Mouse (Mus musculus): ENCODE results near the gene Nkx2-3. TPM values are rescaled to one million over a fixed set of nuclear protein-coding genes. Genes with fewer than 3 reads are reported as not detected.
A peak's percentile ranks its signal among the peaks of the same experiment; 100 is the strongest.

Nkx2-3 gene
- 2.0 and 2.7 TPM in 2 replicates for polyA plus RNA-seq (2014; fragmentation: Nextera tagmentation; extraction: Ambion mirVana)

GRCm38 (mm10) chr19:43612051-43612450 lies at the start of gene Nkx2-3:
Gene Nkx2-3, plus strand, starts transcription at chr19:43612325.
- Histone ChIP-seq H3K4me2 (ENCODE audit: low read depth, low read length) (peak within 1 kb of the TSS; percentile 5; the same call in 1 of the 2 replicates), H3K9ac (replicated peaks; ENCODE audit: low read length) (no peak within 1 kb of the TSS; the same call in 1 of the 2 replicates), H3K4me3 (ENCODE audit: low read depth, low read length) (peak within 1 kb of the TSS; percentile 18), H3K27ac (replicated peaks; ENCODE audit: low read depth, low read length) (no peak within 1 kb of the TSS), H3K4me1 (ENCODE audit: control insufficient read depth, insufficient read depth, low read length) (peaks cover 2% of the 10 kb centered on the region; the same call in 1 of the 2 replicates), H3K27me3 (ENCODE audit: control insufficient read depth, insufficient read depth, low read length) (peaks cover 70% of the 10 kb centered on the region), H3K36me3 (replicated peaks; ENCODE audit: control insufficient read depth, insufficient read depth, low read depth, low read length) (no peaks in the 10 kb centered on the region), H3K9me3 (replicated peaks; ENCODE audit: control insufficient read depth, low read length) (no peaks in the 10 kb centered on the region)
- WGBS: 0% methylated on average over 24 of the region's 24 CpGs
- ATAC-seq (replicated peaks; ENCODE audit: insufficient number of reproducible peaks, low FRiP score, low TSS enrichment, low read depth): peak; percentile 63; the same call in 1 of the 2 replicates
- DNase-seq (ENCODE audit: low spot score): peak; percentile 83

- Histone ChIP-seq H3K27me3 (ENCODE audit: control insufficient read depth, insufficient read depth, low read length) (no peaks in the 10 kb centered on the region), H3K9ac (replicated peaks; ENCODE audit: low read length) (no peak overlapping the region), H3K27ac (replicated peaks; ENCODE audit: low read depth, low read length) (no peak overlapping the region), H3K4me2 (ENCODE audit: low read depth, low read length) (no peak overlapping the region), H3K36me3 (replicated peaks; ENCODE audit: control insufficient read depth, insufficient read depth, low read depth, low read length) (no peaks in the 10 kb centered on the region), H3K4me1 (ENCODE audit: control insufficient read depth, insufficient read depth, low read length) (no peaks in the 10 kb centered on the region), H3K4me3 (ENCODE audit: low read depth, low read length) (no peak overlapping the region), H3K9me3 (replicated peaks; ENCODE audit: control insufficient read depth, low read length) (no peaks in the 10 kb centered on the region)
- 82% methylated on average over 5 of the region's 5 CpGs for WGBS
- DNase-seq (ENCODE audit: low spot score): no peak
- ATAC-seq (replicated peaks; ENCODE audit: insufficient number of reproducible peaks, low FRiP score, low TSS enrichment, low read depth): no peak
These were observed 49.0 kb upstream of the Nkx2-3 start for GRCm38 (mm10) chr19:43563166-43563565.

GRCm38 (mm10) chr19:43568298-43568697 lies 43.8 kb upstream of the Nkx2-3 start:
- Histone ChIP-seq H3K4me1 (ENCODE audit: control insufficient read depth, insufficient read depth, low read length) (no peaks in the 10 kb centered on the region), H3K36me3 (replicated peaks; ENCODE audit: control insufficient read depth, insufficient read depth, low read depth, low read length) (no peaks in the 10 kb centered on the region), H3K27ac (replicated peaks; ENCODE audit: low read depth, low read length) (no peak overlapping the region), H3K9me3 (replicated peaks; ENCODE audit: control insufficient read depth, low read length) (no peaks in the 10 kb centered on the region), H3K9ac (replicated peaks; ENCODE audit: low read length) (no peak overlapping the region), H3K4me2 (ENCODE audit: low read depth, low read length) (no peak overlapping the region), H3K27me3 (ENCODE audit: control insufficient read depth, insufficient read depth, low read length) (peaks cover 15% of the 10 kb centered on the region), H3K4me3 (ENCODE audit: low read depth, low read length) (no peak overlapping the region)
- 39% methylated on average over 9 of the region's 9 CpGs for WGBS
- ATAC-seq (replicated peaks; ENCODE audit: insufficient number of reproducible peaks, low FRiP score, low TSS enrichment, low read depth): no peak
- DNase-seq (ENCODE audit: low spot score): no peak

- Histone ChIP-seq H3K27me3 (ENCODE audit: control insufficient read depth, insufficient read depth, low read length) (peaks cover 23% of the 10 kb centered on the region), H3K4me2 (ENCODE audit: low read depth, low read length) (no peak overlapping the region), H3K27ac (replicated peaks; ENCODE audit: low read depth, low read length) (no peak overlapping the region), H3K36me3 (replicated peaks; ENCODE audit: control insufficient read depth, insufficient read depth, low read depth, low read length) (no peaks in the 10 kb centered on the region), H3K9ac (replicated peaks; ENCODE audit: low read length) (no peak overlapping the region), H3K9me3 (replicated peaks; ENCODE audit: control insufficient read depth, low read length) (no peaks in the 10 kb centered on the region), H3K4me1 (ENCODE audit: control insufficient read depth, insufficient read depth, low read length) (no peaks in the 10 kb centered on the region), H3K4me3 (ENCODE audit: low read depth, low read length) (no peak overlapping the region)
- no peak for DNase-seq (ENCODE audit: low spot score)
- ATAC-seq (replicated peaks; ENCODE audit: insufficient number of reproducible peaks, low FRiP score, low TSS enrichment, low read depth): no peak
- WGBS: 43% methylated on average over 6 of the region's 6 CpGs
These were observed 43.0 kb upstream of the Nkx2-3 start for GRCm38 (mm10) chr19:43569133-43569532.

GRCm38 (mm10) chr19:43570831-43571790 lies 41.0 kb upstream of the Nkx2-3 start:
- Histone ChIP-seq H3K27me3 (ENCODE audit: control insufficient read depth, insufficient read depth, low read length) (peaks cover 24% of the 10 kb centered on the region), H3K9ac (replicated peaks; ENCODE audit: low read length) (no peak overlapping the region), H3K4me3 (ENCODE audit: low read depth, low read length) (peak overlapping the region; percentile 25), H3K36me3 (replicated peaks; ENCODE audit: control insufficient read depth, insufficient read depth, low read depth, low read length) (no peaks in the 10 kb centered on the region), H3K4me1 (ENCODE audit: control insufficient read depth, insufficient read depth, low read length) (no peaks in the 10 kb centered on the region), H3K9me3 (replicated peaks; ENCODE audit: control insufficient read depth, low read length) (no peaks in the 10 kb centered on the region), H3K4me2 (ENCODE audit: low read depth, low read length) (peak overlapping the region; percentile 54), H3K27ac (replicated peaks; ENCODE audit: low read depth, low read length) (no peak overlapping the region)
- DNase-seq (ENCODE audit: low spot score): peak; percentile 94
- 15% methylated on average over 32 of the region's 32 CpGs for WGBS
- peak; percentile 39; the same call in 1 of the 2 replicates for ATAC-seq (replicated peaks; ENCODE audit: insufficient number of reproducible peaks, low FRiP score, low TSS enrichment, low read depth)

- 84% methylated on average over 13 of the region's 13 CpGs for WGBS
- H3K27me3 ChIP-seq (ENCODE audit: control insufficient read depth, insufficient read depth, low read length): peaks cover 32% of the 10 kb centered on the region
- ATAC-seq (replicated peaks; ENCODE audit: insufficient number of reproducible peaks, low FRiP score, low TSS enrichment, low read depth): no peak
These were observed 32.9 kb upstream of the Nkx2-3 start for GRCm38 (mm10) chr19:43579081-43579796.

GRCm38 (mm10) chr19:43581185-43581584 lies 30.9 kb upstream of the Nkx2-3 start:
- Histone ChIP-seq H3K9ac (replicated peaks; ENCODE audit: low read length) (no peak overlapping the region), H3K9me3 (replicated peaks; ENCODE audit: control insufficient read depth, low read length) (no peaks in the 10 kb centered on the region), H3K4me2 (ENCODE audit: low read depth, low read length) (no peak overlapping the region), H3K36me3 (replicated peaks; ENCODE audit: control insufficient read depth, insufficient read depth, low read depth, low read length) (no peaks in the 10 kb centered on the region), H3K27me3 (ENCODE audit: control insufficient read depth, insufficient read depth, low read length) (peaks cover 46% of the 10 kb centered on the region), H3K4me1 (ENCODE audit: control insufficient read depth, insufficient read depth, low read length) (no peaks in the 10 kb centered on the region), H3K4me3 (ENCODE audit: low read depth, low read length) (no peak overlapping the region), H3K27ac (replicated peaks; ENCODE audit: low read depth, low read length) (no peak overlapping the region)
- ATAC-seq (replicated peaks; ENCODE audit: insufficient number of reproducible peaks, low FRiP score, low TSS enrichment, low read depth): no peak
- WGBS: 56% methylated on average over 2 of the region's 2 CpGs
- no peak for DNase-seq (ENCODE audit: low spot score)

More at GRCm38 (mm10) chr19:43579081-43579796, 32.9 kb upstream of the Nkx2-3 start:
- H3K4me3 ChIP-seq (ENCODE audit: low read depth, low read length): no peak overlapping the region
- no peak for DNase-seq (ENCODE audit: low spot score)
- H3K27ac ChIP-seq (replicated peaks; ENCODE audit: low read depth, low read length): no peak overlapping the region
- no peak overlapping the region for H3K9ac ChIP-seq (replicated peaks; ENCODE audit: low read length)
- H3K4me2 ChIP-seq (ENCODE audit: low read depth, low read length): no peak overlapping the region
- H3K4me1 ChIP-seq (ENCODE audit: control insufficient read depth, insufficient read depth, low read length): no peaks in the 10 kb centered on the region
- H3K9me3 ChIP-seq (replicated peaks; ENCODE audit: control insufficient read depth, low read length): no peaks in the 10 kb centered on the region
- H3K36me3 ChIP-seq (replicated peaks; ENCODE audit: control insufficient read depth, insufficient read depth, low read depth, low read length): no peaks in the 10 kb centered on the region
